Mouse (Mus musculus): ENCODE measurements at regions not wholly inside any gene's neighbourhood (a gene's known extent, or its start where the extent isn't known, plus 50 kb on each side); places are given as distances from the start of the nearest gene placed in this dataset.
A peak's percentile ranks its signal among the peaks of the same experiment; 100 is the strongest.
"Not testable (repeated sequence)": the region's sequence is repeated elsewhere in the genome, so short reads cannot be mapped to it uniquely, and the experiment has no call there.

DNA sequence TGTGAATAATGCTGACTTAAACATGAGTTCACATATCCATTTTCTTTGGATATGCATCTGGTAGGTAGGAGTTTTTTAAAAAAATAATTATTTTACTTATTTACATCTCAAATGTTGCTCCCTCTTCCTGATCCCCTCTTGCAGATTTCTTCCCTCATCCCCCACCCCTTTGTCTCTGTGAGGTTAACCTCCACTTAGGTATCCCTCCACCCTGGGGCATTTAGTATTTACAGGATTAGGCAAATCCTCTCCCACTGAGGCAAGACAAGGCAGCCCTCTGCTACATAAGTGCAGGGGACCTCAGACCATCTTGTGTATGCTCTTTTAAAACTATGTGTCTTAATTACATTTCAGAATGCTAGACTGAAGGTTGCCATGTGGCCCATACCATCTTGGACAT lies 155.2 kb upstream of the Shcbp1 start:
- Histone ChIP-seq H3K4me1 (no peaks in the 10 kb centered on the region), H3K27me3 (replicated peaks) (no peaks in the 10 kb centered on the region), H3K9me3 (no peaks in the 10 kb centered on the region)

DNA sequence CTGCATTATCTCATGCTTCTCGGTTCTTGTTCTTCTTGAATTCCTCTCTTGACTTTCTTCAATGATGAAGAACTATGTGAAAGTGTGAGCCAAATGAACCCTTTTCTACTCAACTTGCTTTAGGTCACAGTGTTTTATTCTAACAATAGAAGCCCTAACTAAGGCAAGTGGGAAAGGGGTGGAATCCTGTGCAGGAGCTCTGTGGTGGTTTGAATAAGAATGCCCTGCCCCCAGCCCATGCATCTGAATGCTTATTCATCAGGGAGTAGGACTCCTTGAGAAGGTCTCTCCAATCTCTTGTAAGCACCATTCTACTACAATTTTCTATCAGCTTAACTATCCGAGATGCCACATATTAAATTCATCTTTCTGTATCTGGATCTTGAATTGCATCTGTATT lies 154.7 kb upstream of the Shcbp1 start:
- no peaks in the 10 kb centered on the region for H3K4me1 ChIP-seq
- H3K4me3 ChIP-seq: no peak overlapping the region
- ATAC-seq (ENCODE audit: low FRiP score, low read depth): no peak
- no peak overlapping the region for H3K9ac ChIP-seq
- 62% methylated on average over 2 of the region's 2 CpGs for WGBS
- H3K27me3 ChIP-seq (replicated peaks): no peaks in the 10 kb centered on the region
- no peaks in the 10 kb centered on the region for H3K9me3 ChIP-seq
- H3K27ac ChIP-seq: no peak overlapping the region
- no peaks in the 10 kb centered on the region for H3K36me3 ChIP-seq
- H3K4me2 ChIP-seq (replicated peaks): no peak overlapping the region

More for the DNA sequence above, 155.2 kb upstream of the Shcbp1 start:
- Histone ChIP-seq H3K36me3 (no peaks in the 10 kb centered on the region), H3K9ac (no peak overlapping the region), H3K4me2 (replicated peaks) (no peak overlapping the region), H3K4me3 (no peak overlapping the region), H3K27ac (no peak overlapping the region)
- ATAC-seq (ENCODE audit: low FRiP score, low read depth): no peak

DNA sequence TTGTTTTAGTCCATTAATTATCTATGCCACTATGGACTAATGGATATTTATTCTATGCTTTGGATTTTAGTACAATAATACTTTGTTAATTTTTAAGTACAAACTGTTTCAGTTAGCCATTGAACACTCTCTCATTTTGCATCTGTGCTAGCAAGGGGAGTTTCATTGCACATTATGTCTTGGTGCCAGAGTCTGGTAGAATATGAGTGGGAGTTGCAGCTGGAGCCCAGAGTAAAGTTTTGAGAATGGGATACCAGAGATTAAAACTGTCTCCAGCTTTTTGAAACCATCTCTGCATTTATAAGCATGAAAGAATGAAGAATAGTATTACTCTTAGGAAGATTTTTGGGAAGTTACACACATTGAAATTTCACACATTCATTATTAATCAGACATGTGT lies 137.1 kb upstream of the Shcbp1 start:
- H3K27ac ChIP-seq: no peak overlapping the region
- H3K36me3 ChIP-seq: no peaks in the 10 kb centered on the region
- ATAC-seq (ENCODE audit: low FRiP score, low read depth): no peak
- H3K9ac ChIP-seq: no peak overlapping the region
- no peak overlapping the region for H3K4me3 ChIP-seq
- H3K4me2 ChIP-seq (replicated peaks): no peak overlapping the region
- H3K9me3 ChIP-seq: no peaks in the 10 kb centered on the region
- H3K4me1 ChIP-seq: no peaks in the 10 kb centered on the region
- H3K27me3 ChIP-seq (replicated peaks): no peaks in the 10 kb centered on the region

DNA sequence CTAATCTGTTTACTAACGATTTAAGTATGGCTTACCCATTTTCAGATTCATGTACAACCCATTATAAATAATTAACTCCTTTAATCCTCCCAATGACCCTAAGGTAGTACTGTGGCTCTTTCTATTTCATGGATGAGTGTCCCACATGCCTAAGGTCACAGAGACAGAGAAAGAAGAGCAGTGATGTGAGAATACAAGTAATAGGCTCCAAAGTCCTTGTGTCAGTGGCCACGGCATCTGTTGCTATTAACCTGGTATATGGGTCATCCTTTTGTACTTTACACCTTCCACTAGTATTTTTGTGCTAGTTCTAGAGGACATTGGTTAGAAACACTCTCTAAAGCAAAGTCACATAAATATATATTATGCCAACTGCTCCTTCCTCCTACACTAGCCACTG lies 115.7 kb upstream of the Shcbp1 start:
- no peaks in the 10 kb centered on the region for H3K4me1 ChIP-seq
- no peak overlapping the region for H3K27ac ChIP-seq
- no peak for ATAC-seq (ENCODE audit: low FRiP score, low read depth)
- H3K36me3 ChIP-seq: no peaks in the 10 kb centered on the region
- 89% methylated on average over 2 of the region's 2 CpGs for WGBS
- H3K9me3 ChIP-seq: no peaks in the 10 kb centered on the region
- no peak overlapping the region for H3K4me3 ChIP-seq
- H3K27me3 ChIP-seq (replicated peaks): no peaks in the 10 kb centered on the region
- H3K9ac ChIP-seq: no peak overlapping the region
- no peak overlapping the region for H3K4me2 ChIP-seq (replicated peaks)

DNA sequence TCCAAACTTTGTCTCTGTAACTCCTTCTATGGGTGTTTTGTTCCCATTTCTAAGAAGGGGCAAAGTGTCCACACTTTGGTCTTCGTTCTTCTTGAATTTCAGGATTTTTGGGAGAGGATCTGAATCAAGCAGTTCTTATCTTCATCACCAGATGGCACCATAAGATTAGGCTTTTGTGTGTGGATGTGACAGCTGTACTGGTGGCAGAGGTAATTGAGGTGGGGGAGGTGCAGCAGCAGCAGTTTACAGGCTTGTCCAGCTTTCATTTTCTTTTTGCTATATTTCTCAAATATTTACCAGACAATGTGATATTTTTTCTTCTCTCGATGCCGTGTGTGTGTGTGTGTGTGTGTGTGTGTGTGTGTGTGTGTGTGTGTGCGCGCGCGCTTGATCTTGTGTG lies 89.4 kb upstream of the Shcbp1 start:
- not testable (repeated sequence) for H3K4me2 ChIP-seq (replicated peaks); H3K27me3 ChIP-seq (replicated peaks); H3K9ac ChIP-seq; H3K9me3 ChIP-seq; H3K36me3 ChIP-seq; H3K4me3 ChIP-seq; H3K4me1 ChIP-seq; H3K27ac ChIP-seq
- ATAC-seq (ENCODE audit: low FRiP score, low read depth): peak; percentile 93
- WGBS: 89% methylated on average over 7 of the region's 7 CpGs

DNA sequence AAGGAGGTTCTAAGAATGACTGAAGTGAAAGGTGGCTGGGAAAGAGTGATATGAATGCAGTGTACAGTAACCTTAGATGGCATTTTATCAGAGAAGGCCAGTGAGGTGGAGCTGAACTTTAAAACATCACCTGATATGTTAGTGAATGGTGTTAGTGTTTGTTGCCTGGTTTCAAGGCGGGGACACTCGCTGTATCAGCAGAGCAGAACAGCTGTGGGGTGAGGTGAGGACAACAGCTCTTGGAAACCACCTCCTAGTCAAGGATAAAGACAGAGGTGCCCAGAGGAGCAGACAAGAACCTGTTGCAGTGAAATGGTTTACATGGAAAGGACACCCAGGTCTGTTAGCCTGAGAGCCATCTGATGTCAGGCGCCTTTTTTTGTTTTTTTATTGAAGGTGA lies 59.7 kb upstream of the Shcbp1 start:
- no peak for ATAC-seq (ENCODE audit: low FRiP score, low read depth)
- no peak overlapping the region for H3K27ac ChIP-seq
- H3K4me1 ChIP-seq: no peaks in the 10 kb centered on the region
- no peak overlapping the region for H3K4me3 ChIP-seq
- WGBS: 93% methylated on average over 3 of the region's 3 CpGs
- no peaks in the 10 kb centered on the region for H3K9me3 ChIP-seq
- no peak overlapping the region for H3K4me2 ChIP-seq (replicated peaks)
- no peaks in the 10 kb centered on the region for H3K27me3 ChIP-seq (replicated peaks)
- no peak overlapping the region for H3K9ac ChIP-seq
- no peaks in the 10 kb centered on the region for H3K36me3 ChIP-seq

DNA sequence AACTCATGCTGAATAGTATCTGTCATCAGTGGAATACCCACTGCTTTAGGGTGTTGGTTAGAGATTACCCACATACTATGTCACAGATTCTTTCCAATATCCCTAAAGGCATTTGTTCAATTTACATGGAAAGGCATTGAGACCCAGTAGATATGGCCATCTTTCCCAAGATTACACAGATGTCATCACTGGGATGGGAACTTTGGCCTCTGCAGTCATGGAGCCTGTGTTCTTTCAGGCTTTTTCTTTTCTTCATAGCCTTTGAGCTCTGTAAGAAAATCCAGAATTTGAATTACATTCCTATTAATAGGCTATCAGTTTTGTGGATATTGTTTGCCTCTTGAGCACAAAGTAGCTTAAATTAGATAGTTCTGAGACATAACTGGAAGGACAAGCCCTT lies 59.2 kb upstream of the Shcbp1 start:
- Histone ChIP-seq H3K9ac (no peak overlapping the region), H3K9me3 (no peaks in the 10 kb centered on the region), H3K27ac (no peak overlapping the region), H3K4me3 (no peak overlapping the region), H3K36me3 (no peaks in the 10 kb centered on the region), H3K4me2 (replicated peaks) (no peak overlapping the region), H3K4me1 (no peaks in the 10 kb centered on the region), H3K27me3 (replicated peaks) (no peaks in the 10 kb centered on the region)
- ATAC-seq (ENCODE audit: low FRiP score, low read depth): no peak

DNA sequence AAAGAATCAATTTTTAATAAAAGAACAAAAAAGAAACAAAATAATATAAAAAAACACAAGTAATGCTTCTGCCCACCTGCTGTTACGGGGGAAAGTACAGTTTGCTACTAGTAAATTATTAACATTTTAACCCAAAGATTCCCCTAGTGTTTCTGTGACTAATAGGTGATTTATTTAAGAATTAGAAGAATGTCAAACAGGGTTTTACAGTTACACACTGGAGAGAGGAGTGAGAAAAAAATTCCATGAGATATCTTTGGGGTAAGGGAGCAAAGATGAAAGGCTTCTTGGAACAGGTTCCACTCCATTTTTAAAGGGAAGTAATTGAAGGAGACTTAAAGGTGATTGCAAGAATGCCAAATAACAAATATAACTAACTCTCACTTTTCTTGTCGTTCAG lies 58.4 kb upstream of the Shcbp1 start:
- no peak overlapping the region for H3K4me3 ChIP-seq
- H3K9ac ChIP-seq: no peak overlapping the region
- WGBS: 86% methylated on average over 2 of the region's 2 CpGs

DNA sequence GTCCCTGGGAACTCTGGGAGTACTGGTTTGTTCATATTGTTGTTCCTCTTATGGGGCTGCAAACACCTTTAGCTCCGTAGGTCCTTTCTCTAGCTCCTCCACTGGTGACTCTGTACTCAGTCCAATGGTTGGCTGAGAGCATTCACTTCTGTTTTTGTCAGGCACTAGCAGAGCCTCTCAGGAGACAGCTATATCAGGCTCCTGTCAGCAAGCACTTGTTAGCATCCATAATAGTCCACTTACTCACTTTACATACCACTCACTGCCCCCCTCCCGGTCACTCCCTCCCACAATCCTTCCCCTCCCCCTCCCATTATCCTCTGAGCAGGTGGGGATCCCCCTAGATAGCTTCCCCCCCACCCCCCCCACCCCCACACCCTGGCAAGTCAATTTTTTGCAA lies 57.3 kb upstream of the Shcbp1 start:
- ATAC-seq (ENCODE audit: low FRiP score, low read depth): no peak
- H3K36me3 ChIP-seq: no peaks in the 10 kb centered on the region
- H3K4me3 ChIP-seq: no peak overlapping the region
- no peak overlapping the region for H3K9ac ChIP-seq
- no peak overlapping the region for H3K27ac ChIP-seq
- H3K4me2 ChIP-seq (replicated peaks): no peak overlapping the region
- WGBS: 86% methylated on average over 2 of the region's 2 CpGs
- no peaks in the 10 kb centered on the region for H3K4me1 ChIP-seq
- H3K27me3 ChIP-seq (replicated peaks): no peaks in the 10 kb centered on the region
- no peaks in the 10 kb centered on the region for H3K9me3 ChIP-seq

More for the DNA sequence above, 58.4 kb upstream of the Shcbp1 start:
- Histone ChIP-seq H3K27ac (no peak overlapping the region), H3K27me3 (replicated peaks) (no peaks in the 10 kb centered on the region), H3K9me3 (no peaks in the 10 kb centered on the region), H3K4me1 (no peaks in the 10 kb centered on the region), H3K36me3 (no peaks in the 10 kb centered on the region), H3K4me2 (replicated peaks) (no peak overlapping the region)
- ATAC-seq (ENCODE audit: low FRiP score, low read depth): no peak

Data from neural tube, embryonic 12.5 days (tissue).